Mouse (Mus musculus): ENCODE measurements around the gene Faim. TPM values are rescaled to one million over a fixed set of nuclear protein-coding genes. Genes with fewer than 3 reads are reported as not detected.

Gene Faim
- total RNA-seq, 2 experiments from 2014 or later = 5.6 to 6.2 TPM

DNA sequence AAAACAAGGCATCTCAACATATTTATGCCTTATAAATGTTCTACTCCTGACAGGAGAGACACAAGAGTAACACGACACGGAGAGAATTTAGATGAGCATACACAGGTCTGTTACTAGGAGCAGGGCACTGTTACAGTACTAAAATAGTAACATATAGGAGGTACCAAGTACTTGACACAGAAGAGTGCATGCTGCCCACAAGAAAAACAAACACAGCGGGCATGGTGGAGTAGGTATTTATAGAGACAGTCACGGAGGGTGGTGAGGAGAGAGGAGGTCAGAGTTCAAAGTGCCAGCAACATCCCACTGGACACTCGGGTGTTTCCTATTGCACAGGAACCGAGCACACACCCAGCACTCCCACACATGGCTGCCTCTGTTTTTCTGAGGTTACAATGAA, 63.6 kb downstream of the Faim start:
- DNase-seq = no peak

Other genes starting within 250 kb of the Faim start
- gene Prr23a1, start 143.9 kb upstream of the Faim start, total RNA-seq (2021) = not detected
- not detected for gene Prr23a2, start 129.9 kb upstream of the Faim start, total RNA-seq (2021)
- gene Prr23a3, start 121.6 kb upstream of the Faim start, total RNA-seq (2021) = not detected
- not detected for gene 7420426K07Rik, start 83.3 kb upstream of the Faim start, total RNA-seq (2021)
- not detected for gene Foxl2, start 31.1 kb upstream of the Faim start, total RNA-seq (2021)
- gene Gm1123, start 49.3 kb downstream of the Faim start, total RNA-seq (2021) = not detected
- gene Pik3cb, start 154.2 kb downstream of the Faim start, total RNA-seq (2021) = 1 to 10 TPM; 3.7 to 4.7 TPM

Data from gastrocnemius, postnatal 10 days (tissue).